Mouse (Mus musculus) brain, embryonic 14.5 days (tissue): Measurements from ENCODE around the gene Pcolce.

Source experiments
- CTCF ChIP-seq: fragments of 200-500 bp; IDR thresholded peaks from 2 replicates; pipeline ENCODE4 v1.5.1; 2012; ENCODE audit warnings: inconsistent platforms, mild to moderate bottlenecking, moderate library complexity, borderline replicate concordance; ENCODE audit not compliant: insufficient read depth, insufficient read length; ENCODE audit errors: extremely low read depth
- POLR2A ChIP-seq: fragments of 200-500 bp; IDR thresholded peaks from 2 replicates; pipeline ENCODE4 v1.6.1; 2012; ENCODE audit warnings: mild to moderate bottlenecking, inconsistent platforms, borderline replicate concordance; ENCODE audit not compliant: poor library complexity, insufficient read depth, insufficient read length, severe bottlenecking; ENCODE audit errors: extremely low read depth

GRCm38 (mm10) chr5:137609292-137609691, 4.3 kb downstream of the Pcolce start:
- TF ChIP-seq POLR2A (no peak), CTCF (no peak)
